Mouse (Mus musculus): ENCODE results near the gene Ifrd2. TPM values are rescaled to one million over a fixed set of nuclear protein-coding genes. Genes with fewer than 3 reads are reported as not detected.
A peak's percentile ranks its signal among the peaks of the same experiment; 100 is the strongest.

The Ifrd2 gene
- polyA plus RNA-seq, 1 experiment from 2014 or later = 45.9 TPM

- Histone ChIP-seq H3K4me1 (peaks cover 55% of the 10 kb centered on the region), H3K9me3 (no peaks in the 10 kb centered on the region), H3K9ac (no peak within 1 kb of the TSS), H3K36me3 (peaks cover 22% of the 10 kb centered on the region), H3K4me2 (peak within 1 kb of the TSS; percentile 70; the same call in 1 of the 2 replicates), H3K27ac (peak within 1 kb of the TSS; percentile 96), H3K27me3 (no peaks in the 10 kb centered on the region), H3K4me3 (no peak within 1 kb of the TSS)
- 78% methylated on average over 3 of the region's 3 CpGs for WGBS
- no peak for ATAC-seq (ENCODE audit: insufficient number of reproducible peaks, low FRiP score, low TSS enrichment, low read depth)
Observed at GRCm38 (mm10) chr9:107578587-107578986, 8.9 kb upstream of the Ifrd2 start, which contains the start of gene Naa80. TSS of gene Naa80 (plus strand) at chr9:107578887.

GRCm38 (mm10) chr9:107579023-107579900, 8.2 kb upstream of the Ifrd2 start:
- ATAC-seq (ENCODE audit: insufficient number of reproducible peaks, low FRiP score, low TSS enrichment, low read depth) = no peak
- Histone ChIP-seq H3K36me3 (peaks cover 19% of the 10 kb centered on the region), H3K27ac (peak overlapping the region; percentile 96), H3K9me3 (no peaks in the 10 kb centered on the region), H3K4me3 (no peak overlapping the region), H3K27me3 (no peaks in the 10 kb centered on the region), H3K4me2 (peak overlapping the region; percentile 70; the same call in 1 of the 2 replicates), H3K9ac (no peak overlapping the region), H3K4me1 (peaks cover 55% of the 10 kb centered on the region)
- WGBS = 91% methylated on average over 14 of the region's 14 CpGs

- peak; percentile 73 for ATAC-seq (ENCODE audit: insufficient number of reproducible peaks, low FRiP score, low TSS enrichment, low read depth)
- under 1% methylated on average over 32 of the region's 32 CpGs for WGBS
Observed at GRCm38 (mm10) chr9:107580501-107581317, 6.7 kb upstream of the Ifrd2 start, which contains the start of gene Hyal3. TSS of gene Hyal3 (plus strand) at chr9:107580818.

GRCm38 (mm10) chr9:107581584-107581983, 5.9 kb upstream of the Ifrd2 start:
- peaks cover 13% of the 10 kb centered on the region for H3K36me3 ChIP-seq
- no peak for ATAC-seq (ENCODE audit: insufficient number of reproducible peaks, low FRiP score, low TSS enrichment, low read depth)
- peak overlapping the region; percentile 47; the same call in 1 of the 2 replicates for H3K9ac ChIP-seq
- no peaks in the 10 kb centered on the region for H3K27me3 ChIP-seq
- H3K9me3 ChIP-seq = no peaks in the 10 kb centered on the region
- peak overlapping the region; percentile 96 for H3K27ac ChIP-seq
- 64% methylated on average over 4 of the region's 4 CpGs for WGBS
- peak overlapping the region; percentile 70 for H3K4me2 ChIP-seq
- H3K4me1 ChIP-seq = peaks cover 45% of the 10 kb centered on the region
- H3K4me3 ChIP-seq = peak overlapping the region; percentile 60

More at GRCm38 (mm10) chr9:107580501-107581317, 6.7 kb upstream of the Ifrd2 start, which contains the start of gene Hyal3:
- H3K36me3 ChIP-seq = peaks cover 13% of the 10 kb centered on the region
- peak within 1 kb of the TSS; percentile 96 for H3K27ac ChIP-seq
- no peaks in the 10 kb centered on the region for H3K9me3 ChIP-seq
- H3K9ac ChIP-seq = peak within 1 kb of the TSS; percentile 47
- peak within 1 kb of the TSS; percentile 60 for H3K4me3 ChIP-seq
- peak within 1 kb of the TSS; percentile 70 for H3K4me2 ChIP-seq
- H3K27me3 ChIP-seq = no peaks in the 10 kb centered on the region
- peaks cover 53% of the 10 kb centered on the region for H3K4me1 ChIP-seq

GRCm38 (mm10) chr9:107582509-107583062, 4.9 kb upstream of the Ifrd2 start:
- 89% methylated on average over 7 of the region's 7 CpGs for WGBS
- Histone ChIP-seq H3K4me1 (peaks cover 38% of the 10 kb centered on the region), H3K27ac (no peak overlapping the region), H3K9ac (no peak overlapping the region), H3K36me3 (peaks cover 13% of the 10 kb centered on the region), H3K4me2 (no peak overlapping the region), H3K9me3 (no peaks in the 10 kb centered on the region), H3K27me3 (no peaks in the 10 kb centered on the region), H3K4me3 (no peak overlapping the region)
- ATAC-seq (ENCODE audit: insufficient number of reproducible peaks, low FRiP score, low TSS enrichment, low read depth) = no peak

- Histone ChIP-seq H3K9ac (no peak overlapping the region), H3K4me1 (peaks cover 38% of the 10 kb centered on the region)
Observed at GRCm38 (mm10) chr9:107583174-107583573, 4.3 kb upstream of the Ifrd2 start.

GRCm38 (mm10) chr9:107586504-107586903, 938 bp upstream of the Ifrd2 start:
- Histone ChIP-seq H3K27ac (no peak overlapping the region), H3K4me2 (no peak overlapping the region), H3K36me3 (peaks cover 32% of the 10 kb centered on the region), H3K9me3 (no peaks in the 10 kb centered on the region), H3K9ac (no peak overlapping the region), H3K4me1 (peaks cover 27% of the 10 kb centered on the region), H3K4me3 (no peak overlapping the region), H3K27me3 (no peaks in the 10 kb centered on the region)
- no peak for ATAC-seq (ENCODE audit: insufficient number of reproducible peaks, low FRiP score, low TSS enrichment, low read depth)
- WGBS = 90% methylated on average over 5 of the region's 5 CpGs

More at GRCm38 (mm10) chr9:107583174-107583573, 4.3 kb upstream of the Ifrd2 start:
- no peaks in the 10 kb centered on the region for H3K9me3 ChIP-seq
- H3K27ac ChIP-seq = no peak overlapping the region
- no peak overlapping the region for H3K4me3 ChIP-seq
- 93% methylated on average over 14 of the region's 14 CpGs for whole genome bisulfite sequencing
- no peaks in the 10 kb centered on the region for H3K27me3 ChIP-seq
- no peak overlapping the region for H3K4me2 ChIP-seq
- no peak for ATAC-seq (ENCODE audit: insufficient number of reproducible peaks, low FRiP score, low TSS enrichment, low read depth)
- H3K36me3 ChIP-seq = peaks cover 13% of the 10 kb centered on the region

GRCm38 (mm10) chr9:107587833-107588639, 594 bp downstream of the Ifrd2 start:
- 2% methylated on average over 33 of the region's 33 CpGs for WGBS
- H3K27me3 ChIP-seq = no peaks in the 10 kb centered on the region
- peak overlapping the region; percentile 89 for H3K4me3 ChIP-seq
- no peak for ATAC-seq (ENCODE audit: insufficient number of reproducible peaks, low FRiP score, low TSS enrichment, low read depth)
- peaks cover 17% of the 10 kb centered on the region for H3K4me1 ChIP-seq
- peak overlapping the region; percentile 57 for H3K9ac ChIP-seq
- H3K4me2 ChIP-seq = peak overlapping the region; percentile 82
- peaks cover 42% of the 10 kb centered on the region for H3K36me3 ChIP-seq
- no peaks in the 10 kb centered on the region for H3K9me3 ChIP-seq
- H3K27ac ChIP-seq = peak overlapping the region; percentile 57

- no peak for ATAC-seq (ENCODE audit: insufficient number of reproducible peaks, low FRiP score, low TSS enrichment, low read depth)
- Histone ChIP-seq H3K4me1 (peaks cover 17% of the 10 kb centered on the region), H3K27ac (no peak overlapping the region), H3K9ac (no peak overlapping the region), H3K36me3 (peaks cover 57% of the 10 kb centered on the region), H3K27me3 (no peaks in the 10 kb centered on the region), H3K4me3 (no peak overlapping the region), H3K4me2 (no peak overlapping the region), H3K9me3 (no peaks in the 10 kb centered on the region)
- WGBS = 87% methylated on average over 25 of the region's 25 CpGs
Observed at GRCm38 (mm10) chr9:107590058-107590772, 2.8 kb downstream of the Ifrd2 start.

- H3K4me3 ChIP-seq = no peak overlapping the region
- no peak overlapping the region for H3K9ac ChIP-seq
- H3K36me3 ChIP-seq = peaks cover 58% of the 10 kb centered on the region
- no peak overlapping the region for H3K4me2 ChIP-seq
- H3K27me3 ChIP-seq = no peaks in the 10 kb centered on the region
- H3K4me1 ChIP-seq = peaks cover 17% of the 10 kb centered on the region
- ATAC-seq (ENCODE audit: insufficient number of reproducible peaks, low FRiP score, low TSS enrichment, low read depth) = no peak
- no peak overlapping the region for H3K27ac ChIP-seq
- H3K9me3 ChIP-seq = no peaks in the 10 kb centered on the region
- WGBS = 91% methylated on average over 6 of the region's 6 CpGs
Observed at GRCm38 (mm10) chr9:107590773-107591060, 3.3 kb downstream of the Ifrd2 start.
